Mouse (Mus musculus): ENCODE data around the gene Spg7.
"Not testable (repeated sequence)": the region's sequence is repeated elsewhere in the genome, so short reads cannot be mapped to it uniquely, and the experiment has no call there.

Gene Spg7

DNA sequence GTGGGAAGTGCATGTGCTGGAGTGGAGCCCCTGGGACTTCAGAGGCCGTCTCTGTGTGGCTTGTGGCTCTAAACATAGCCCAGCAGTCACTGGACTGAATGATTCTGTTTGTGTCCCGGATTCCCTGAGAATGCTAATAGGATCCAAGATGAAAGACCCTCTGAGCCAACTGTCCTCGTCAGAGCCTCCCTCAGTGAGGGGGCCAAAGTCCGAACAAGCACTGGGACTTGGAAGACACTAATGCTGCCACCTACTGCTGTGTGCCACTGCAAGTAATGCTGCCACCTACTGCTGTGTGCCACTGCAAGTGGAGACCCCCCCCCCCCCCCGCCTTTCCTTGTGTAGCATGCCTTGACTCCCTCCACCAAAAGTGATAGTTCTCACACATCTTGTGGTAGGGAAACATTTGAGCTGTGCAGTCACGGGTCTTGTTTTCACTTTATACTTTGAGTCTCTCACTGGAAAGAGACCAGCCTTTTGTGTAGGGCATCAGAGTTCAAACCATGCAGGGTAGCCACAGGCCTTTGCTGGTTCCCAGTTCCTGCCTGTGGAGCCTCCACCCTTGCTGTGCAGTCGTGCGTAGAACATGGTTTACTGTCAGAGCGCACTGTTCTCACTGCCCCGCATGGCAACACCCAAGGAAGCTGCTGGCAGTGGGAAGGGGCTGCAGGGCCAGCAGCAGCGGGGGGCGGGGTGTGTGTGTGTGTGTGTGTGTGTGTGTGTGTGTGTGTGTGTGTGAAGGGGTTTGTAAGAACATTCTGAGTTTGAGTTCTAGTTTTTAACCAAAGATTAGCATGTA lies 35.2 kb downstream of the Spg7 start:
- DNase-seq (ENCODE audit: low spot score in 2 of 2) = peak in 1 of 2 experiments; percentile 24

- DNase-seq (ENCODE audit: low spot score in 2 of 2) = no peak
Observed at GRCm38 (mm10) chr8:123100288-123100687, 37.5 kb downstream of the Spg7 start.

- DNase-seq (ENCODE audit: low spot score in 2 of 2) = no peak
Observed at GRCm38 (mm10) chr8:123101244-123101643, 38.5 kb downstream of the Spg7 start.

DNA sequence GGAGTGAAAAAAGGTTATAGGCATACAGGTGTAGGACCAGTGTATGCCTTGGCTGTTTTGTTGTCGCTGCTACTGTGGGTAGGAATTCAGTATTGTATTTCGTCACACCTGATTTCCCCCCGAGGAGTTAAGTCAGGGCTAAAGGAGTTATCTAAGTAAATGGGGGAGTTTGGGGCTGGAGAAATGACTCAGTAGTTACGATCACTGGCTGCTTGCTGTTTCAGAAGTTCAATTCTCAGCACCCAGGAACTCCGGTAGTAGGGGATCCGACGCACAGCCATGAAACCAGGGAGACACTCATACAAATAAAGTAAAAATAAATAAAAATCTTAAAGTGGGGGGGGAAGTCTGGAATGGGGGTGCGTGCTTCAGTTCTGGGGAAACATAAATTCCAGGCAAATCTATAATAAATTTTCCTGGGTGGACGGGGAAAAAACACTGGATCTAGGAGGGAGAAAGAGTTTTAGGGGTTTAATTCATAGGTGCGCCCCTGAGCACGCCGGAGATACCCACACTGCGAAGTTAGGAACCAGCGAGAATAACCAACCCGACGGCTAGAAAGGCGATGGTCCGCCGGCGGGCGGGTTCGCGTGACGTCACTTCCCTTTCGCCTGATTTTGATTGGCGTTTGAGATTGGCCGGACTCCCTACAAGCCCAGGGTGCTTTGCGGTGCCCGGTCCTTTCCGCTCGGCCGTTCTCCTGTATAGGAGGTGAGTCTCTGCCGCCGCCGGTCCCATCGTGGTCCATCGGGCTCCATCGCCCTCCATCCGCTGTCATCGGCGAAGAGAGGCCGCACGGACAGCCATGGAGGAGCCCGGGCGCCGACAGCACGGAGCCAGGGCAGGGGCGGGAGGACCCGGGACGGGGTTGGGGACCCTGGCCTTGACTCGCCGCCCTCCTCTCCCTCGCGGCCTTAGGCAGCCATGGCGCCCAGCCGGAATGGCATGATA lies 39.3 kb downstream of the Spg7 start, which contains the start of gene Rpl13:
Gene Rpl13 (plus strand): TSS at position 616 of the 951 bp plus-strand sequence.
- peak; percentile 91 to 98 for DNase-seq (ENCODE audit: low spot score in 2 of 2)

DNA sequence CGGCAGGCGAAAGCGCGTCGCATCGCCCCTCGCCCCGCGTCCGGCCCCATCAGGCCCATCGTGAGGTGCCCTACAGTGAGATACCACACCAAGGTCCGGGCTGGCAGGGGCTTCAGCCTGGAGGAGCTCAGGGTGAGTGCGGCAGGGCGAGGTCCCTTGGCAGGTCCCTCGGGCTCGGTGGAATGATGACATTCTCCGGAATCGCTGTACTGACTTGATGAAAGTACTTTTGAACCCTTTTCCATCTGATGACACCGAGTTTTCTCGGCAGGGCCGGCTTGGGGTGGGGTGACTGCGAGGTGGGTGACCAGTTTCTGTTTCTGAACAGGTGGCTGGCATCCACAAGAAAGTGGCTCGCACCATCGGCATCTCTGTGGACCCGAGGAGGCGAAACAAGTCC lies 40.1 kb downstream of the Spg7 start:
- not testable (repeated sequence) for DNase-seq (ENCODE audit: low spot score in 2 of 2)

GRCm38 (mm10) chr8:123103285-123103684 lies 40.5 kb downstream of the Spg7 start:
- DNase-seq (ENCODE audit: low spot score in 2 of 2) = no peak

- no peak for DNase-seq (ENCODE audit: low spot score in 2 of 2)
Observed at GRCm38 (mm10) chr8:123104046-123104767, 41.5 kb downstream of the Spg7 start.

DNA sequence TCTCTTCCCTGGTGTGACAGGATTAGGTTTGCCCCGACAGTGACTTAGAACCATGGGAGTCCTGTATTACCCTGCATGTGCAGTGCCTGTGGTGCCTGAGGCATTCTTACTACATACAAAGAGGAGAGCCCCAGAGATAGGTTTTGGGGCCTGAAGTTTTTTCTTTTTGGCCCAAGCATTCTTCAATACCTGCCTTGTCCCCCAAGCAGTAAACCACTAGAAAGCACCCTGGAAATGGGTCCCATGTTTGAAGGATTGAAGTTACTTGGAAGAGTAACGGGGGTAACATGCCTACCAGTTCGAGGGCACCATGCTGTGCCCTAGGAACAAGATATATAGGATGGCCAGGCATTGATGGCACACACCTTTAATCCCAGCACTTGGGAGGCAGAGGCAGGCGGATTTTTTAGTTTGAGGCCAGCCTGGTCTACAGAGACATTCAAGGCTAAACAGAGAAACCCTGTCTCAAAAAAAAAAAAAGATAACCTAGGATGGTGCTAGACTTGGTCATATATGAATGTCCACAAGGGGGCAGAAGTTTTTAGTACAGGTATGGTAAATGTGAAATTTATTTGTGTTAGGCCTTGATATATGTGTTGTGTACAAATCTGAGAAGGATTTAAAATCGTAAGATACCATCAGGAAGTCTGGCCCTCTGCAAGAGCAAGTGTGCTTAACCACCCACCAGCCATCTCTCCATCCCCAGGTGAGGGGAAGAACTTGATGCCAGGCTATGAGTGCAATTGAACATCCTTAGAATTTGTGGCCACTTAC lies 43.0 kb downstream of the Spg7 start:
- DNase-seq (ENCODE audit: low spot score in 2 of 2) = no peak

- no peak for DNase-seq (ENCODE audit: low spot score in 2 of 2)
Observed at GRCm38 (mm10) chr8:123106531-123106930, 43.8 kb downstream of the Spg7 start.

GRCm38 (mm10) chr8:123108010-123108409 lies 45.3 kb downstream of the Spg7 start:
- DNase-seq (ENCODE audit: low spot score in 2 of 2) = no peak

DNA sequence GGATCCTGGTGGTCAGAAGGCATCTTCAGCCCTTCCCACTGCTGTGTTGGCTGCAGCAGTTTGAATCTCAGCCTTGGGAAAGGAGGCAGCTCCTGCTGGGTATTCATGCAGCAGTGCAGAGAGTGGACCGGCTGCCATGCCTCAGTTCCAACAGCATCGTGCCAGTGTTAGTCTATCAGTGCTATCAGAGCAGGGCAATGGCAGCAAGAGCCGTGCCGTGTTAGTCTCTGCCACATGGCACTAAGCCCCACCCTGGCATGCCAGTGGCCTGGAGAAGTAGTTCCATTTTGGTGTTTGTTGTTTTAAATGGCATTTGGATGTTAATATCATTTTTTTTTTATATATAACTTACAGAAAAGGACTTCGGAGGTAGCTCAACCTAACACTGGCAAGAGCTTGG lies 46.2 kb downstream of the Spg7 start:
- no peak for DNase-seq (ENCODE audit: low spot score in 2 of 2)

DNA sequence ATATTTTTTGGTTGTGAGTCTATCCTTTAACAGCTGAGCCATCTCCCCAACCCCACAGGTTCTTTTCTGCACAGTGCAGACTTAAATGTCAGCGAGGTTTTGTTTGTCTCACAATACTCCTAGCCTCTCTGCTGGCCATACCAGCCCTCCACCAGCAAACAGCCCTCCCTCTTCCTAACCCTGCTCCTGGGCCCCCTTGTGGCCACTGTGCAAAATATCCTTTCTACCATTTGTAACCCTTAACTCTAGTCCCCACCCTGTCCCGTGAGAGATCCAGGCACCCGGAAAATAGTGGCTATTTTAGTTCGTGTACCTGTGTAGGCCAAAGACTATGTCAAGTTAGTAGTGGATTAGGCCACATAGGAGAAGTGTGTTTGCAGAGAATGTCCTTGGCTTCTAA lies 47.9 kb downstream of the Spg7 start:
- no peak for DNase-seq (ENCODE audit: low spot score in 2 of 2)

DNA sequence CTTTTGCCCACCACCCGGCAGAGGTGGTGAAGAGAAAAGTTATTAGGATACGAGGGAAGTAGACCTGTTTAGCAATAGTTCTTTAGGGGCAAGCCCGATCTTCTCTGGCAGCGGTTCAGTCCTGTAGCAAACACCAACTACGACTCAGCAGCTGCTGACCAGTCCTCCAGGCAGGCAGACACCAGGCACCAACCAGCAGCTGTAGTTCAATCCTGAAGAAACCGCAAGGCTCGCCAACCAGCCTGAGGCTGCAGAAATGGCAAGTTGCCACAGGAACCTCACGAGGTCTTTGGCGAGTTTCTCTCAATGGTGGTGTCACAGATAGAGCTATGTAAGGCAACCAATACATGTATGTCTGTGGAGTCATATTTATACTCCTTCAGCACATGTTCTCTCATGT lies 50.1 kb downstream of the Spg7 start:
- no peak for DNase-seq (ENCODE audit: low spot score in 2 of 2)

DNA sequence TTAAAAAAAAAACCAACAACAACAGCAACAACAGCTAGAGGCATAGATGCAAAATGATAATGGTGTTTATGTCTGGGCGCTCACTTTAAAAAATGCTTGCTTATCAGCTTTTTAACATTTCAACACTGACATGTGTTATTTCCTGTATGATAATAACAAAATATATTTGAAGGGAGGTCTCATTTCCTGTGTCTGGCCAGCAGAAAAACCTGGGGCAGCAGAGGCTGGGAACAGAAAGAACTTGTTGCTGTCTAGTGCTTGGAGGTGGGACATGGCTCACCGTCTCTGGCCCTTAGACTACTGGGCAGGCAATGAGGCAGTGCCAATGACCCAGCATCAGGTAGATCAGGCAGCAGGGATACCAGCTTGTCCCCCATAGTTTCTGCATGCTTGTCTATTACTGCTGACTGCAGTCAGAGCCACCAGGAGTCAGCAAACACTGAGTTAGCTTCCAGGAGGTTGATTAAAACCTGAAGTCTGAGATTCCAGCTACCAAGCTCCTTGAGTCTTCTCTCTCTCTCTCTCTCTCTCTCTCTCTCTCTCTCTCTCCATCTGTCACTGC lies 51.2 kb downstream of the Spg7 start:
- no peak for DNase-seq (ENCODE audit: low spot score in 2 of 2)

DNA sequence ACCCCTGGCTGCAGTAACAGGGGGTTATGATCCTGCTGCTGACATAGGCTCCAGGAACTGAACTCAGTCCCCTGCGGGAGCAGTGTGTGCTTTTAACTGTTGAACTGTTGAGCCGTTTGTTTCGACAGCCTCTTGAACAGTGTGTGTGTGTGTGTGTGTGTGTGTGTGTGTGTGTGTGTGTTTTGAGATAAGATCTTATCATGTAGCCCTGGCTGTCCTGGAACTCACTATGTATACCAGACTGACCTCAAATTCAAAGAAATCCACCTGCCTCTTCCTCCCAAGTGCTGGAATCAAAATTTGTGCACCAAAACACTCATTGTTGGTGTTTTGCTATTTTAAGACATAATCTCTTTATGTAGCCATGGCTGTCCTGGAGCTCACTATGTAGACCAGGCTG lies 51.9 kb downstream of the Spg7 start:
- DNase-seq (ENCODE audit: low spot score in 2 of 2) = no peak

GRCm38 (mm10) chr8:123117127-123117731 lies 54.5 kb downstream of the Spg7 start, which contains the start of gene Cpne7:
TSS of gene Cpne7 (plus strand) at chr8:123117374.
- DNase-seq (ENCODE audit: low spot score in 2 of 2) = no peak

DNA sequence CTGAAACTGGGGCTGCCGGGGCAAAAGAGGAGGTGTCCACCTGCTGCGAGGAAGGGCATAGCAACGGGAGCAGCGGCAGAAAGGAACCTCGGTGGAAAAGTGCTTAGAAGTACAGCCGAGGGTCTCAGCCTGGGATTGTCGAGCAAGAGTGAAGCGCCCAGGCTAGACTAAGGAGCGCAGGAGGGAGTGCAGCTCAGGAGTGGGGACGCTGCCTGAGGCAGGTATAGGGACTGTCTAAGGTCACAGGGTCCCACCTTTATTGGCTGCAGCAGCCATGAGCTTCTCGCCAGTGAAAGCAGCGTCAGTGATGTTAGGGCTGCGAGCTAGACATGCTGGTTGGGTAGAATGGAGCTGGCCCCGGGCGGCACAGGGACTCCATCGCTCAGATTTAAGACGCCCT lies 55.0 kb downstream of the Spg7 start:
- no peak for DNase-seq (ENCODE audit: low spot score in 2 of 2)

DNA sequence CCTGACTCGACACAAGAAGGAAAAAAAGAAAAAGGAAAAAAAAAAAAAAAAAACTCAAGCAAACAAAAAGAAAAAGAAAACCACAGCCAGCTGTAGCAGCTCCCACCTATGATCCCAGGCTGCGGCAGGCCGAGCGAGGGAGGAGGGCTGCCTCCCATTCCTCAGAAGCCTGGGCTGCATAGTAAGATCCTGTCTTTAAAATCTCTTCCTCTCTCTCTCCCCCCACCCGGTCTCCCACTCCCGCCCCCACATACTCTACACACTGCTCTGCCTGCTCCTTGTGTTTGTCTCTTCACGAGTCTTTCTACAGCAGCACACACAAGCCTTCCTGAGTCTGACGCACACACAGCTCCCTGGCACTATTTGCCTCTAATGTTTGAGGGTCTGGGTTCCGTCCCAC lies 59.3 kb downstream of the Spg7 start:
- no peak for DNase-seq (ENCODE audit: low spot score in 2 of 2)

DNA sequence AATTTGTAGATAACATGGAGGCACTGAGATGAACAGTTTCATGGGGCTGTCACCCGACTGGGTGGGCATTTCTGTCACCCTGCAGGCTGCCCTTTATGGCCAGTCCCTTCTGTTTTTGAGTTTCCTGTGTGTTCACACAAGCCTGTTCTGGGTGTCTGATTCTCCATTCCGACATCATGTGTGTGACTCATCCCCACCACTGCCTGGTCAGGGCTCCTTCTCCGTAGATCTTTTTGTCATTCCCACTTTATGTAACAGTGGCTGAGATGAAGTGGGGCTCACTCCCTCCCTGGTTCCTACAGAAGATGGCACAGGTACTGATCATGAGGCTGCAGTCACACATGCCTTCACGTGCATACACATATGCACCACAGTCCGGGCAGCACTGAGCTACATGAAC lies 59.9 kb downstream of the Spg7 start:
- DNase-seq (ENCODE audit: low spot score in 2 of 2) = no peak

DNA sequence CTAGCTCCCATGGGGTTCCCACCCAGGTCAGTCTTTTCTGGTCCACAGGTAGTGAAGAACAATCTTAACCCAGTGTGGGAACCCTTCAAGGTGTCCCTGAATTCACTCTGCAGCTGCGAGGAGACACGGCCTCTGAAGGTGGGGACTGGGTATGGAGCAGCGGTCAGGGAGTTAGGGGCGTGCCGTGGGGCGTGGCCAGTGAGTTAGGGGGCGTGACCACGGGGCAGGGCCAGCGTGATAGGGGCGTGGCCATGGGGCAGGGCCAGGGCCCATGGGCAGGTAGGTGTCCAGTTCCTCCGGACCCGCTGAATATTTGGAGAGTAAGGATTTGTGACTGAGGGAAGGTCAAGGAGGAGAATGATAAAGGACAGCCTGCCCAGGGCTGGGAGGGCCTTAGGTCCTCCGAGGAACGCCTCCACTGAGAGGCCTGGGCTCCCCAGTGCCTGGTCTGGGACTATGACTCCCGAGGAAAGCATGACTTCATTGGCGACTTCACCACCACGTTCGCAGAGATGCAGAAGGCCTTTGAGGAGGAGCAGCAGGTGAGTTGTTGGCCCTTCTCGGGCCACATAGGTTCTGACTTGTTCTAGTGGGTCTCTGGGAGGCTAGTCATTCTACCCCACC lies 63.6 kb downstream of the Spg7 start:
- DNase-seq (ENCODE audit: low spot score in 2 of 2) = no peak

Data from left cerebral cortex, adult 9 months (tissue).